In the genomic region with DNA sequence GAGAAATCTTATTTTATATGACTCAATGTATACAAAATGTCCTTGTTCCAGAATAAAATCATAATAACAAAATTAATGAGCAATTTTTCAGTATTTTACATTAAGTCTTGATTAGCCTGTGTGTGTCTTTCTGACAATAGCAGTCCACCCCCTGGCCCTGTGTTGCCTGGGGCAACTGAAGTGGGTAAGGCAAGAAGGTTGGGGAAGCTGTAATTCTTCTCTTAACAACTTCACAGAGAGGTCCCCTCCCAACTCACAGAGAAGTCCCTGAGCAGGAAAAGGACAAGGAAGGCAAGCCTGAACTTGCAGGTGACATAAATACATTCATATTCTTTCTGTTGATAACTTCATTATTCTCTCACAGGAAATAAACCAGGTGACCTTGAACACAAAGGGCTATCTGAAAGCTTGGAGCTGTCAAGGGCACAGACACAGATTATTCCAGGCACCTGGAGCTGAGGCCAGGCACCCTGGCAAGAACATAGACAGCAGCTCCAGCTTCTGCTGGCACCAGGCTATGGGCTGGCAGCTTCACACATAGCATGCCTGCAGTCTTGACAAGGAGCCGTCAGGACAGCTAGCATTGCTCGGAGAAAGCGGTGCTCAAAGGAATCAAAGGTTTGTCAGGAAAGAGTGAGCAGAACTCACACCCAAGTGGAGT, we compare ENCODE assay signal across 14 mouse cellular contexts.
DNase-seq lines count a peak whose midpoint lies in the region; ATAC-seq and TF ChIP-seq lines count a peak whose summit lies in the region.
"Had no signal": no experiment of that assay in that cellular context is flagged by ENCODE, and none has a peak within 500 bp of the region (broad histone marks: within the 10 kb centered on the region; RNA-seq: fewer than 3 reads in every experiment).

No protein-coding gene starts in this region.

- no peaks in the 10 kb centered on the region for H3K36me3 ChIP-seq in hindbrain, embryonic 14.5 days (replicated peaks; ENCODE audit: control insufficient read depth, insufficient read depth)
- H3K36me3 ChIP-seq in hindbrain, embryonic 10.5 days = no peaks in the 10 kb centered on the region
- H3K36me3 ChIP-seq in testis, adult 2 months (ENCODE audit: control insufficient read depth, insufficient read depth, low read length) = no peaks in the 10 kb centered on the region
- no peaks in the 10 kb centered on the region for H3K36me3 ChIP-seq in heart, embryonic 10.5 days
- no peaks in the 10 kb centered on the region for H3K36me3 ChIP-seq in stomach, postnatal 0 days (ENCODE audit: control insufficient read depth, insufficient read depth, low read length)
- H3K36me3 ChIP-seq: embryonic facial prominence, embryonic 15.5 days; liver, embryonic 13.5 days had no signal

- H3K27me3 ChIP-seq in hindbrain, embryonic 14.5 days (ENCODE audit: control insufficient read depth, insufficient read depth, low read length) = no peaks in the 10 kb centered on the region
- H3K27me3 ChIP-seq in hindbrain, embryonic 10.5 days (ENCODE audit: insufficient read depth, poor library complexity, severe bottlenecking) = no peaks in the 10 kb centered on the region
- no peaks in the 10 kb centered on the region for H3K27me3 ChIP-seq in testis, adult 2 months (ENCODE audit: control insufficient read depth, insufficient read depth, low read length)
- H3K27me3 ChIP-seq in heart, embryonic 10.5 days (ENCODE audit: insufficient read depth, poor library complexity, severe bottlenecking) = no peaks in the 10 kb centered on the region
- H3K27me3 ChIP-seq in stomach, postnatal 0 days (ENCODE audit: control insufficient read depth, insufficient read depth, low read length) = no peaks in the 10 kb centered on the region
- H3K27me3 ChIP-seq: embryonic facial prominence, embryonic 15.5 days; liver, embryonic 13.5 days had no signal

- H3K4me2 ChIP-seq in hindbrain, embryonic 14.5 days (replicated peaks) = no peak overlapping the region
- no peak overlapping the region for H3K4me2 ChIP-seq in stomach, postnatal 0 days (replicated peaks; ENCODE audit: low read depth)
- H3K4me2 ChIP-seq: embryonic facial prominence, embryonic 15.5 days; liver, embryonic 13.5 days had no signal

- 0 out of 2 replicates have a peak, but pooled peaks have one; percentile 38 for ATAC-seq in hindbrain, embryonic 14.5 days (ENCODE audit: low FRiP score)
- peak; percentile 58 for ATAC-seq in stomach, postnatal 0 days (ENCODE audit: low FRiP score, low TSS enrichment)

- no peak for TF ChIP-seq POLR2A in testis, adult 2 months (IDR thresholded peaks at IDR 0.05; ENCODE audit: control insufficient read depth, low read depth, low read length)

- WGBS in hindbrain, embryonic 14.5 days = 76% methylated on average over 3 of the region's 3 CpGs
- 93% methylated on average over 3 of the region's 3 CpGs for WGBS in hindbrain, embryonic 10.5 days
- 76% methylated on average over 3 of the region's 3 CpGs for WGBS in heart, embryonic 10.5 days
- WGBS in stomach, postnatal 0 days = 46% methylated on average over 3 of the region's 3 CpGs

- DNase-seq in hindbrain, embryonic 14.5 days (ENCODE audit: low spot score) = no peak
- no peak for DNase-seq in hindbrain, embryonic 10.5 days (ENCODE audit: low spot score)
- DNase-seq in testis, postnatal 10 days (ENCODE audit: low spot score) = no peak
- no peak for DNase-seq in heart, embryonic 10.5 days (ENCODE audit: low spot score)
- peak; percentile 44 for DNase-seq in stomach, postnatal 0 days (ENCODE audit: low spot score)
- no peak for DNase-seq in layer of hippocampus, postnatal 10 days (ENCODE audit: low spot score in 2 of 2)
- no peak for DNase-seq in T-cell, adult 2 months (ENCODE audit: low spot score)
- DNase-seq: kidney, adult 11 months; liver, embryonic 13.5 days; right cerebral cortex, postnatal 25 days; thymus, postnatal 25 days had no signal

- no peak overlapping the region for H3K27ac ChIP-seq in hindbrain, embryonic 14.5 days
- no peak overlapping the region for H3K27ac ChIP-seq in hindbrain, embryonic 10.5 days
- no peak overlapping the region for H3K27ac ChIP-seq in testis, adult 2 months (ENCODE audit: control insufficient read depth, insufficient read depth, low read depth, low read length)
- 0 out of 2 replicates have a peak overlapping the region, but pooled peaks have one; percentile 29 for H3K27ac ChIP-seq in heart, embryonic 10.5 days
- peak overlapping the region; percentile 82 for H3K27ac ChIP-seq in stomach, postnatal 0 days (replicated peaks)
- H3K27ac ChIP-seq: embryonic facial prominence, embryonic 15.5 days; liver, embryonic 13.5 days; macrophage had no signal

- TF ChIP-seq CTCF in testis, adult 2 months (IDR thresholded peaks at IDR 0.05; ENCODE audit: control insufficient read depth, insufficient read depth, insufficient replicate concordance, low read depth, low read length) = no peak
- no peak for TF ChIP-seq CTCF in stomach, postnatal 0 days (IDR thresholded peaks at IDR 0.05; ENCODE audit: low read depth)

- 0 out of 2 replicates have a peak, but pooled peaks cover 5% of the 10 kb centered on the region for H3K4me1 ChIP-seq in hindbrain, embryonic 14.5 days (replicated peaks; ENCODE audit: control insufficient read depth, insufficient read depth, low read length)
- peaks cover 30% of the 10 kb centered on the region for H3K4me1 ChIP-seq in hindbrain, embryonic 10.5 days (replicated peaks)
- peaks cover 4% of the 10 kb centered on the region for H3K4me1 ChIP-seq in testis, adult 2 months (ENCODE audit: control insufficient read depth, insufficient read depth, low read length)
- peaks cover 13% of the 10 kb centered on the region; the same call in 1 of the 2 replicates for H3K4me1 ChIP-seq in heart, embryonic 10.5 days
- peaks cover 2% of the 10 kb centered on the region; the same call in 1 of the 2 replicates for H3K4me1 ChIP-seq in stomach, postnatal 0 days (replicated peaks; ENCODE audit: control insufficient read depth, insufficient read depth)
- H3K4me1 ChIP-seq: liver, embryonic 13.5 days had no signal

- no peaks in the 10 kb centered on the region for H3K9me3 ChIP-seq in hindbrain, embryonic 14.5 days (ENCODE audit: control insufficient read depth, low read length)
- H3K9me3 ChIP-seq in hindbrain, embryonic 10.5 days = no peaks in the 10 kb centered on the region
- H3K9me3 ChIP-seq in heart, embryonic 10.5 days = no peaks in the 10 kb centered on the region
- no peaks in the 10 kb centered on the region for H3K9me3 ChIP-seq in stomach, postnatal 0 days (ENCODE audit: control insufficient read depth, low read length)
- H3K9me3 ChIP-seq: embryonic facial prominence, embryonic 15.5 days; liver, embryonic 13.5 days had no signal

- no peak overlapping the region for H3K4me3 ChIP-seq in hindbrain, embryonic 14.5 days (replicated peaks; ENCODE audit: low read length)
- H3K4me3 ChIP-seq in hindbrain, embryonic 10.5 days = no peak overlapping the region
- peak overlapping the region; percentile 87 for H3K4me3 ChIP-seq in testis, adult 2 months (ENCODE audit: control insufficient read depth, low read depth, low read length)
- H3K4me3 ChIP-seq in heart, embryonic 10.5 days = no peak overlapping the region
- H3K4me3 ChIP-seq in stomach, postnatal 0 days (ENCODE audit: low read depth, low read length) = no peak overlapping the region
- H3K4me3 ChIP-seq: embryonic facial prominence, embryonic 15.5 days; liver, embryonic 13.5 days had no signal

- no peak for TF ChIP-seq EP300 in stomach, postnatal 0 days (optimal IDR thresholded peaks at IDR 0.05)

- H3K9ac ChIP-seq in hindbrain, embryonic 14.5 days = no peak overlapping the region
- H3K9ac ChIP-seq in stomach, postnatal 0 days (ENCODE audit: low read length) = no peak overlapping the region
- H3K9ac ChIP-seq: embryonic facial prominence, embryonic 15.5 days; liver, embryonic 13.5 days had no signal

Comparison
In these comparisons a context has a peak if more than half of its experiments do, and no peak if none do; other contexts are left out.
1. H3K27ac ChIP-seq: peak in heart, embryonic 10.5 days (single experiment) and stomach, postnatal 0 days (single experiment); none in hindbrain, embryonic 14.5 days (single experiment), hindbrain, embryonic 10.5 days (single experiment) and testis, adult 2 months (single experiment).